Mouse (Mus musculus) heart, postnatal 10 days (tissue): ENCODE measurements around the gene Mt4. TPM values are rescaled to one million over a fixed set of nuclear protein-coding genes. Genes with fewer than 3 reads are reported as not detected.
"Not testable (repeated sequence)": the region's sequence is repeated elsewhere in the genome, so short reads cannot be mapped to it uniquely, and the experiment has no call there.

Experiments
- DNase-seq, 2 experiments: peaks; one replicate each; pipeline ENCODE4 v3.0.0; 2021
- intact Hi-C: fragments of 180-260 bp; cut with DNase I; formaldehyde crosslinking; loops from one replicate; pipeline ENCODE4 v1.15.1; 2025
- total RNA-seq, 2 experiments: library from RNA; stranded (reverse); gene quantifications; 2 replicates each; pipeline ENCODE4 v1.2.3; 2021

The Mt4 gene
- total RNA-seq, 2 experiments from 2014 or later = not detected

DNA sequence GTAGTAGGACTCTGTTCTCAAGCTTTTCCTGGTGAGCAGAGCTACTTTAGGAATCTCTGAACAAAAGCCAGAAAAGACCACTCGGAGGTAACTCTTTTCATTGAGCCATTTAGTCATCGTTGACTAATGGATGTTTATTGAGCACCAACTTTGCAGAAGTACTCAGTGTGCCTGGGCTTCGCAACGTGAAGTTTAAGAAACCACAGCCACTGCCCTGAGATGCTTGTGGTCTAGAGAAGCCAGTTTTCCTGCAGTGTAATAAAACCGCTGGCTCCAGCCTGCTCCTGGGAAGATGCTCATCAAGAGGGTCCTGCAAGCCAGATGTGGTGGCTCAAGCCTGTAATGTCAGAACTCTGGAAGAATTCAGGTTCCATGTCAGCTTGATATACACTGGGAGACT, 4.9 kb upstream of the Mt4 start:
- intact Hi-C loops = no loop called here
- DNase-seq = no peak

DNA sequence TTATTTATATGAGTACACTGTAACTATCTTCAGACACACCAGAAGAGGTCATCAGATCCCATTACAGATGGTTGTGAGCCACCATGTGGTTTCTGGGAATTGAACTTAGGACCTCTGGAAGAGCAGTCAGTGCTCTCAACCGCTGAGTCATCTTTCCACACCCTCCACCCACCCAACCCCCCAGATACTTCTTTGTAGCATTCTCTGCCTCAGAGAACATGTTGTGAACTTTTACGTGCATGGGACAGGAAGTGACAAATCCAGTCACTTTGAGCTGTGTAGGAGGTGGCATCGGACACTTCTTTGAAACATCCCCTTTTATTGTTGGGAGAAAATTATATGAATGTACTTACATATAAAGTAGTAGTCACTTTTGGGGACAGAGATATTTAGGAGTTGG, 2.4 kb upstream of the Mt4 start:
- DNase-seq = peak in 1 of 2 experiments; percentile 10
- intact Hi-C loops = not testable (repeated sequence)

DNA sequence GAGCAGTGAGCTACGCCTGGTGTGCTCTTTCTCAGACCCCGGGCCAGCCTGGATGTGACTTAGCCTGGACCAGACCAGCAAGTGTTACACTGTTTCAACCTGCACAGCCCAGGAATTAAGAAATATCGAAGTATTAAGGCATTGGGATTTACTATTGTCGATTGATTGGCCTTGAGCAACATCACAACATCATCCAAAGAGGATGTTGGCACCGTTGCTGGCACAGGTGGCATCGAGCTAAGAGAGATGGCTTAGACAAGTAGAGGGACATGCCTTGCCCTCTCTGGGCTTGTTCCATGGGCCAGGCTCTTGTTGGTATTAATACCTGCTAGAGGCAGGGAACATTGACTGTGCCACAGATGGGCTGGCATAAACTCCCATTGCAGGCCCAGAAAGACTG, 1.4 kb upstream of the Mt4 start:
- intact Hi-C loops = no loop called here

DNA sequence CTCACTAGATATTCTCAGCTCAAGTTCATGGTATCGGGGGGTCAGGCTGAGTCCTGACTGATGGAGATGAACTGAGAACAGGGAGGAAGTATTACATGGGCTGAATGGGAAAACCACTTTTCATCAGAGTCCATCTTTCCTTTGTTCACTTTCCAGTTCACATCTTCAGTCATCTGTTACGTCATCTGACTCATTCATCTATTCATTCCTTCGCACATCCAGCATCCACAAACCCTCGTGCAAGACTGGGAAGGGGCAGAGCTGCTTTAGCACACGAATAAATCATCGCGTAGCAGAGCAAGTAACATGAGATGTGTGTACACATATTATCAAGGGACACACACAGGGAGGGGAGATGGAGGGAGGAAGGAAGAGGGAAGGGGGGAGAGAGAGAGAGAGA, 805 bp upstream of the Mt4 start:
- no peak for DNase-seq
- intact Hi-C loops = no loop called here

More for the DNA sequence above, 1.4 kb upstream of the Mt4 start:
- DNase-seq = no peak

DNA sequence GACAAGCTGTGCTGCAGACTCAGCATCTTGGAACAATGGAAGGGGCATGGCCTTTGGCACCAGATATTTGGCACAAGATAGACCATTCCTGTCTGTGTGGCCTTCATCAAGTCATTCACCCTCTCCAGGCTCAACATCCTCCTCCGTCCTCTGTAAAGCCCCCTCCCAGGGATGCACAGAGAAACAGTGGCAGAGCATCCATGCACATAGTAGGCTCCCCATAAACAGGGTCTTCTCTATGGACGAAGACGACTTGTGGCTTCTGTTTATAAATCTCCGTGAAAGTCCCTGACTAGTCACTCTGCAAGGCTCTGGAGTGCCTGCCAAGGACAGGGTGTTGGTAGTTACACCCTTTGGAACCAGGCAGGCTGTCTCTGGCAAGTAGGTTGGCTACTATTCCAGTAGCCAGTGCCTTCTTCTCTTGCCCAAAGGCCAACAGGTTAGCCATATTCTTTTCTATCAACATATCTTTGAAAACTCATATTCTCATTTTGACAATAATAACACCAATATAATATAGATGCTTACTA, 3.3 kb downstream of the Mt4 start:
- intact Hi-C loops = no loop called here
- DNase-seq = no peak

DNA sequence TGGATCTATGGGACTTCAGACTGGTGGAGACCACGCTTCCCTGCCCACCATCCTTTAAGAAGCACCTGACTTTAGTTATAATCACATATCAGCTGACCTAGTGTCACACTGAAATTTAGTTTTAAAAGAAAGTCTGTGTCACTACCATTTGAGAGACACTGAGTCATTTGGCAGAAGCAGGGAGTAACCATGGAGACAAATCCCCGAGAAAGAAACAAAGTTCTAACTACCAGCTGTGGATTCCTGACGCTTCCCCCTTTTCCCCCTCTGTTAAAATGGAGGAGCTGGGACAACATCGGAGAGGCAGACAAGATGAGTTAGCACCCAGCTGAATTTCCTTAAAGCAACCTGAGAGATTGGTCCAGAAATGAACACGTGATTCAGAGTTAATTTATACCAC, 11.2 kb downstream of the Mt4 start:
- intact Hi-C loops = no loop called here

DNA sequence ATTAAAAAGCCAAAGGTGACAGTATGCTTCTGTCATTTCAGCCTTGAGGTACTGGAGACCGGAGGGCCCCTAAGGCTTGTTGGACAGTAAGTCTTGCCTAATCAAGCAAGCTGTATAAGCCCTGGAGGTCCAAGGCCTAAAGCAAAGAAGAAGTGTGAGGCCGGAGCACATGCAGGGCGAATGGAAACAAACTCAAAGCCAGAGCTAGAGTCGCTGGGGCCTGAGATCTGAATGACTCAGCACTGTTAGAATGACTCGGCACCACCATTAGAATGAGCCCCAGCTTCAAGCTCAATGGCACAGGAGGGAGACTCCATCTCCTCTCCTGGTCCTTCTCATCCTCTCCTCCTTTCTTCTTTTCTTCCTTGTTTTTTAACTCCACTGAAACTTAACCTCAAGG, 13.9 kb downstream of the Mt4 start:
- intact Hi-C loops = no loop called here
- DNase-seq = no peak

More for the DNA sequence above, 11.2 kb downstream of the Mt4 start:
- no peak for DNase-seq

DNA sequence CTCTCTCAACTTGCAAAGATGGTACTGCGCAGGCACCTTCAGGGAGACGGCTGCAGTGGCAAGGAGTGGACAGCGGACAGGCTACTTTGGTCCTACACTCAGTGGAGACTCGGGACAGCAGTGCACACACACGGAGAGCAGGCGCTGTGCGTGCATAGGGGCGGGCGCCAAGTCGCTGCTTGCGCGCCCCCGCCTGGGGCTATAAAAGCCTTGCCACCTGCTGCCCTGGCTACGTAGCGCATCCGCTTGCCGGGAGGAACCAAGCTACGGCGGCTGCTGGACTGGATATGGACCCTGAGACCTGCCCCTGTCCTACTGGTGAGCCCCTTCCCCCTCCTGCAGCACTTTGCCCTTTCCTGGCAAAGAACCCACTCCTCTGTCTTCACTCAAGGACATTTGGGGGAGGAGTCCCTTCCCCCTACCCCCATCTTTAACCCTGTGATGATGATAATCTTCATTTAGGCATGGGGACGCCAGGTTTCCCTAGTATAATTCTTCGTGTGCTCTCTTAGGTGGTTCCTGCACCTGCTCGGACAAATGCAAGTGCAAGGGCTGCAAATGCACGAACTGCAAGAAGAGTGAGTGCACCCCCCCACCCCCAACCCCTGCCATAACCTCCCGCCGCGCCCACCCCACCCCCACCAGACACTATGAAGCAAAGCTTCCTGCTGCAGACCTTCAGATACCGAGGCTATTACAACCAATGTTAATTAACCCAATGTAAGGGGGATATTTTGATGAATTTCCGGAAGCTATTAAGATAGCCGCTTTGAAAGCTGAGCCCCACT, 15.7 kb downstream of the Mt4 start, which contains the start of gene Mt3:
TSS of gene Mt3 (plus strand) at position 95 of the 788 bp plus-strand sequence.
- intact Hi-C loops = no loop called here
- DNase-seq = peak; percentile 55 to 63

DNA sequence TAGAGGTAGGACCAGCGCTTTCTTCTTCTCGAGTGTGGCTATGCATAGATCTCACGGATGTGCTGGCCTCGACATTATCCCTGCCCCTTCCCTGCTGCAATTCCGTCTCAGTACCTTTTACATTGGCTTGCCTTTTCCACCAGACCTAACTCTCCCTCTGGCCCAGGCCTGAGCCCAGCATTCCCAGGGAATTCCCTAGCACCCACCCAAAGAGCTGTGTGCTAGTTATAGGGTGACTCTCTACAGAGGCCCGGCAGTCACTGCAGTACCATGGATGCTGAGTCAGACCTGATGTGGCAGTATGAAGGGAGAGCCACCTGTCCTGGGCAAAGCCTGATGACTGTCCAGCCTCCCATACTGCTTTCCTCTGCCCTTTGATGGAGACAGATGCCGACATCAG, 16.5 kb downstream of the Mt4 start:
- intact Hi-C loops = no loop called here
- no peak for DNase-seq

DNA sequence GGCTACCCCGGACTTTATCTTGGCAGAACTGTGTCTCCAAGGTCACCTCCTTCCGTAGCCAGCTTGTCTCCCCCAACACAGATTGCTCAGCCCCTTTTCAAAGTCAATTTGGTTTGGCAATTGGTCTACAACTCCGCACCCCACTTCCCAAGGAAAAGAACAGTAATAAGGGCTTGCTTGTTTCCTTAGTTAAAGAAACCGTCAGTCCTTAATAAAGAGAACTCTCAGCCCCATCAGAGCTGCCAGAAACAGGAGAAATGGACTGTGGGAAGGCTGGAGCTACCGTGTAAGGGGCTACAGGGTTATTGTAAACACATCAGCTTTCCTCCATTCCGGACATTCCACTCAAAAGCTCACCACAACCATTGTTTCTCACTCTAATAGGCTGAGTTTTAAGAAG, 17.5 kb downstream of the Mt4 start:
- no peak for DNase-seq
- intact Hi-C loops = no loop called here

DNA sequence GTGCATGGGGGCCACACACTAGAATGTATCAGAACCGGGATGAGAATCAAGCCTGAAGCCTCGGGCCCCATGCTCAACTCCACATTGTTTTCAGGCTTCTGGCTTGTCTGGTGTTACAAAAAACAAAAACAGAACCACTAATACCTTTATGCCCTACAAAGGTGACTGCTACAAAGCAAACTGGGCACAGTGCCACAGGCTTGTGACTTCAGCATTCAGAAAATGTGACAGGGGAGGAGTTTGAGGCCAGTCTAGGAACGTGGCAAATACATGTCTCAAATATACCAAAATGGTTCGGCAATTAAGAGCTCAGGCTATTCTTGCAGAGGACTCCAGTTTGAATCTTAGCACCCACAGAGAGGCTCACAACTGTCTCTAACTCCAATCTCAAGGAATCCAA, 19.1 kb downstream of the Mt4 start:
- peak; percentile 37 to 45 for DNase-seq
- intact Hi-C loops = no loop called here

DNA sequence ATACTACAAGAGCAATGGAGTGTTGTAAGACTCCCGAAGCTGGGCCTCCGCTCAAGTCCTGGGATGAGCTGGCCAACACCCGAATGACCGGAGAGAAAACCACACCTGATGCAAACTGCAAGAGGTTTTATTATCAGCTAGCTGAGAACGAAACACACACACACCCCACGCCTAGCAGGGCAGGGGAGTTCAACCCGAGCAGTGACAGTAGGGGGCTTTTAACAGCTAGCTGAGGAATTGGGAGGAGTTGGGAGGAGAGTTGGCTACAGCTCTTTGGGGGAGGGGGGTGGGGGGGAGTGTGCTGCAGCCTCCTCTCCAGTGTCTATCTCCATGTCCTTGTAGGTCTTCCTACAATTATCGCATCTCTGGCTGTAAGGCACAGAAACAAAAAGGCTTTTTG, 28.8 kb downstream of the Mt4 start:
- DNase-seq, intact Hi-C loops: not testable (repeated sequence)

DNA sequence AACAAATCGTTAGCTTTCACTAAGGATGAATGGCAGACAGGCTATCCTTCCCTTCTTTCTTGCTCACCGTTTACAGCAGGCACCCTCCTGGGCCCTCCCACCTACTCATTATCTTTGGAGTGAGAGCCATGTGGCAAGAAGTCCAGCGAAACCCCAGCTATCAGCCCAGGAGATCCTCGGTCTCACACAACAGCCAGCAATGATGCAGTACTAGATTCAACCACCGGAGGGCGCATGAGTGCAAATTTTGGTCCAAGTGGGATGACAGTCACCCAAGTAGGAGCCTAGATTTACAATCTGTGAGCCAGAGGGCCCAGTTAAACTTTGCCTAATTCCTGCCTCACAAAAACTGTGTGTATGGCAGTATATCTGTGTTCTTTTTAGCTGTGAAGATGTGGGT, 30.2 kb downstream of the Mt4 start:
- peak; percentile 91 to 95 for DNase-seq
- intact Hi-C loops = loop anchor here (1.0 kb wide), 2 partner anchors 19 to 32 kb away; no protein-coding TSS in a partner anchor

DNA sequence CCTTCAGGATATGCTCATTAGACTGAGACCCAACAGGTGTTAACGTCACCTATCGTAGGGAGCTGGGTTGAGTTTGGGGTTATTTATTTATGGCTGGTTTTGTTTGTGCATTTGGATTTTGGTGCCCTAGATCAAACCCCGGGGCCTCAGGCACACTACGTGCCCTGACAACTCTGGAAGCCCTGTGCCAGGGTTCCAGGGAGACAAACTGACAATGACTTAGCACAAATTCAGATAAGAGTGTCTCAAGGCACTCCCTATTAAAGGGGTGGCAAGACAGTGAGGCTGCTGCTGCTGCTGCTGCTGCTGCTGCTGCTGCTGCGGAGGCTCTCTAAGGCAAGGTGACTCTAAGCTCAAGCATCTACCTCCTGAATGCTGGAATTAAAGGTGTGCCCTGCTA, 32.5 kb downstream of the Mt4 start:
- no peak for DNase-seq
- intact Hi-C loops = no loop called here

DNA sequence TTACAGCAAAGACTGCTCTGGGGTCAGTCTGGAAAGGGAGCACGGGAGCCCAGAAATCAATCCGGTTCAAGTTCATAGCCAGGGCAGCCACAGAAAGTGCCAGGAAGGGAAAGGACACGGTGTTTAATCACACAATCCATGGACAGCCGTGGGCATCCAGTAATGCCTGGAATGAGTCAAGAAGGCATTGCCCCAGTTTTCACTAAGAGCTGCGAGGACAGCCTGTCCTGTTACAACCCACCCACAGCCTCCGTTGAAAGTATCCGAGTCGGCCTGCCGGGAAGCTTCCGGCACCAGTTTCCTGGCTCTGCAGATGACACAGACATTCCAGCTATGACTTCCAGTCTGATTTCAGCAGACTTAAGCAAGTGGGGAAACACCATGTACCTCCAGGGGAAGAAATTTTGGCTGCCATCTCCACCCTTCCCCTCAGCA, 34.3 kb downstream of the Mt4 start:
- intact Hi-C loops = no loop called here
- peak; percentile 46 to 51 for DNase-seq

DNA sequence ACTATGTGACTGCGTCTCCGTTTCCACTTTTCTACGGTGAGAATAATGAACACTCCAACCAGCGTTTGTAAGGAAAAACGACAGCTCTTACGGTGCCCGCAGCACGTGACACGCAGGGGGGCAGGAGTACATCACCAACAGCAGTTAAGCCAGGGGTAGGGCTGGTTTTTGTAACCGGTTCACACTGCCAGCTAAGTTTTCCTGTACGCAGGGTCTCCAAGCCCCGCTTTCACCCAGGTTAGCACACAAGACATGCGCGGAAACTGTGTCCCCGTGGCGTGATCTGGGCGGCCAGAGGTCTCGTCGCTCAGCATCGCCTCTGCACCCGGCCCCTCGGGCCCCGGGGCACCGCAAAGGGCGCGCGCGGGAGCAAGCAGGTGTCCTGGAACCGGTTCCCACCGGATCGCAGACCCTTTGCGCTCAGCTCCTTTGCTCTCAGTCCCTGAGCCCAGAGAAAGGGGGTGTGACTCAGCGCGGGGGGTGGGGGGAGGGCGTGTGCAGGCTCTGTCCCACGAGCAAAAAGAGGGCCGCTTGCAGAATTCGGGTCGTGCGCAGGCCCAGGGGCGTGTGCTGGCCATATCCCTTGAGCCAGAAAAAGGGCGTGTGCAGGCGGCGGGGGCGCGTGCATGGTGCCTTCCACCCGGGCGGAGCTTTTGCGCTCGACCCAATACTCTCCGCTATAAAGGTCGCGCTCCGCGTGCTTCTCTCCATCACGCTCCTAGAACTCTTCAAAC, 35.2 kb downstream of the Mt4 start, which contains the start of gene Mt2:
TSS of gene Mt2 (plus strand) at position 590 of the 734 bp plus-strand sequence.
- intact Hi-C loops = no loop called here

DNA sequence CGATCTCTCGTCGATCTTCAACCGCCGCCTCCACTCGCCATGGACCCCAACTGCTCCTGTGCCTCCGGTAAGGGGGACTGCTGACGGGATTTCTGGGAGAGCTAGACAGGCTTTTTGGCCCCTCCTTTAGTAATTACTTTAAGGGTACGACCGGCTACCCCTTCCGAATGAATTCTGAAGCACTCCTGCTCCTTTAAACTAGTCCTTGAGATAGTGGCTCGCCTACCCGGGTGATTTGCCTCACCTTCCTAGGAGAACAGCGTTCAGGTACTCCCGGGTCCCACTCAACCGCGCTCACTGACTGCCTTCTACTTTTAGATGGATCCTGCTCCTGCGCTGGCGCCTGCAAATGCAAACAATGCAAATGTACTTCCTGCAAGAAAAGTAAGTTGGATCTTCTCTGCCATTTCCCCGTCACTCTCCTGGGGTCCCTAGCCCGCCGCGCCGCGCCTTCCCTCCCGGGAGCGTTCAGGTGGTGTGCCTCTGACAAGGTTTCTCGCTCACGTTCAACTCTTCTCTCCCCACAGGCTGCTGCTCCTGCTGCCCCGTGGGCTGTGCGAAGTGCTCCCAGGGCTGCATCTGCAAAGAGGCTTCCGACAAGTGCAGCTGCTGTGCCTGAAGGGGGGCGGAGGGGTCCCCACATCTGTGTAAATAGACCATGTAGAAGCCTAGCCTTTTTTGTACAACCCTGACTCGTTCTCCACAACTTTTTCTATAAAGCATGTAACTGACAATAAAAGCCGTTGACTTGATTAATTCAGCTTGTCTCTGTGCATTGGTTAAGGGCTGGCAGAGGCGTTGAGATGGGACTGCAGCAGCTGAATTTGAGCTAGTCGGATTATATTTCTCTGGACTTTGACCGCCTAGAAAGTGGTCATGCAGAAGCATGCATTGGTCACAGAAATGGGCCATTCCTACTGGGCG, 36.1 kb downstream of the Mt4 start:
- peak in 1 of 2 experiments; percentile 37 for DNase-seq
- intact Hi-C loops = no loop called here

More for the DNA sequence above, 35.2 kb downstream of the Mt4 start, which contains the start of gene Mt2:
- peak; percentile 73 to 81 for DNase-seq

DNA sequence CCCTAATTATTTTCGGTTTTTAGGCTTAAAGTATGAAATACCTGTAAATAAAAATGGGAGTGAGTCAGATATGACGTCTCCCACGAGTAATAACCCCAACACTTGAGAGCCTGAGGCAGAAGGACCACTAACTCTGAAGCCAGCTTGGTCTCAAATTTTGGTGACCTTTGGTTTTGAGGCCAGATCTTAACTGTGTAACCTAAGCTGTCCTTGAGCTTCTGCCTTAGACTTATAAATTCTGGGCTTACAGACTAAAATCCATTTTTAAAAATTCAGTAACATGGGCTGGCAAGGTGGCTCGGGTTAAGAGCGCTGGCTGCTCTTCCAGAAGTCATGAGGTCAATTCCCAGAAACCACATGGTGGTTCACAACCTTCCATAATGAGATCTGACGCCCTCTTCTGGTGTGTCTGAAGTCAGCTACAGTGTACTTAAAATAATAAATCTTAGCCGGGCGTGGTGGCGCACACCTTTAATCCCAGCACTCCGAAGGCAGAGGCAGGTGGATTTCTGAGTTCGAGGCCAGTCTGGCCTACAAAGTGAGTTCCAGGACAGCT, 36.9 kb downstream of the Mt4 start:
- no peak for DNase-seq
- intact Hi-C loops = no loop called here

DNA sequence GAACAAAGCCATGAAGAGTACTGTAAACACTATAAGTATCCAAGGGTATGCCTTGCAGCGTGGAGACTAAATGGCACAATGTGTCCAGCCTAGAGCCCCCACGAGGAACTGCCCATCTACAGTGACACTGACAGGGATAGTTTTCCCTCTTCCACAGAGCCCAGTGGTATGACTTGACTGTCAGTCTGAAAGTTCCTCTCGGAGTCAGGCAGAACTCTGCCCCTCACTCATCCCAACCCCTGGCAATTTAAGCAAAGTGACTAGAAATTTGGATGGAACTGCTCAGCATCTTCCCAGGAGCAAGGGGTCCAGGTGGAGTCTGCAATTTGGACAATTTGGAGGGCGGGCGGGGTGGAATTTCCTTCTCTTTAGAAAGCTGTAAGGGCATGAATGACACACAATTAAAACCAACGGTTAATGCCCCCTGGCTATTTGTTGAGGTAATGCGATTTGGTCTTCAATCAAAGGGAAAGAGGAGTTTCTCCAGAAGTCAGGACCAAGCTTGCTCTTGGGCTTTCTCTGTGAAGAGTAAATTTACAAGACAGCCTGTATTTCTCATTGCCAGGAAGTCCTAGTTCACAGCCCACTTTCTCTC, 37.7 kb downstream of the Mt4 start:
- DNase-seq = no peak
- intact Hi-C loops = no loop called here
